Mouse (Mus musculus): ENCODE measurements around the gene Large2. TPM values are rescaled to one million over a fixed set of nuclear protein-coding genes. Genes with fewer than 3 reads are reported as not detected.

Large2 gene
- polyA plus RNA-seq, 1 experiment from 2014 or later, result 1.5 TPM

DNA sequence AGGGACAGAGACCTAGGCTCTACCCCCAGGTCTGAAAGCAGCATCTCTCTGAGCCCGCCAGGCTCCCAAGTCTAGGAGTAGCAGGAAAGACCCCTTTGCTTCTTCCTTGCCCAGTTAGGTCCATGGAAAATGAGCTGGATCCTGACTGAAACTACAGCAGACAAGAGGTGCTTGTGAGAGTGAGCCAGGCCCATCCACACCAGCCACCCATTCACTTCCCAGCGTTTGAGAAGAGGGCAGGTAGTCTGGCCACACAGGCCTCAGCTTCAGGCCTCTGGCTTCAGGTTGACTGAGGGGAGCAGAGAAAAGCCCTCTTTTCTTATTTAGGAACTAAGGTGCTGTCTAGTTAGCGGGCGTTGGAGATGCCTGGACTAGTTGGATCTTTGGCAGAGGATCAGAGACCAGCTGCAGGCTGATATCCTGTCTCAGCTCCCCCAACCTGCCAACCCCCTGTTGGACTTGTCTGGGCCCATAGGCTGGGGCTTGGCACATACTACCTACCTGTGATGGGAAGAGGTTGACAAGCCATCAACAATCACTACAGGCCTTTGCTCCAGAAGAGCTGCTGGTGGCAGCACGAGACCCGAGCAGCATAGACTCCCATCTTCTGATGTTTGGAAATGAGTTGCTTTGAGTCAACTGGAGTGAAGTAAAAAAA, 12.0 kb downstream of the Large2 start:
- Histone ChIP-seq H3K9ac (no peak overlapping the region), H3K9me3 (no peaks in the 10 kb centered on the region), H3K27ac (no peak overlapping the region), H3K4me3 (no peak overlapping the region), H3K4me1 (no peaks in the 10 kb centered on the region), H3K36me3 (replicated peaks) (peaks cover 25% of the 10 kb centered on the region; the same call in 1 of the 2 replicates), H3K27me3 (replicated peaks) (no peaks in the 10 kb centered on the region), H3K4me2 (no peak overlapping the region)
- WGBS, result 94% methylated on average over 6 of the region's 6 CpGs
- no peak for ATAC-seq (replicated peaks)

DNA sequence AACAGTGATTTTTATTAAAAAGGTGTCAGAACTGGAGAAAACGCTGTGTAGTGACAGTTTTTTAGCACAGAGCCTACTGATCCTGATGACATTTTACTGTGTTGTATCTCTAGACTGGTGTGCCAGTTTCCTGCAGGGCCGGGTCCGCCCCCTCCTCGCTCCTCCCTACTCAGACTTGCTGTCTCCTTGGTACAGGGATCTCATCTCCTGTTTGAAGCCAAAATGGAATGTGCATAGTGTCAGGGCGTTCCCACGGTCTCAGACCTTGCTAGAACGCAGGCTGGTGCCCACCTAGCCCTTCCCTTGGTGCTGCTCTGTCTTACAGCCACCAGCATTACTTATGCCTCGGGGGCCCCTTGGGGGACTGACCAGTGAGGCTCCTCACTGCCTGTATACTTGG, 12.9 kb downstream of the Large2 start:
- no peak overlapping the region for H3K9ac ChIP-seq
- ATAC-seq (replicated peaks), result no peak
- peaks cover 31% of the 10 kb centered on the region; the same call in 1 of the 2 replicates for H3K36me3 ChIP-seq (replicated peaks)
- H3K4me1 ChIP-seq, result no peaks in the 10 kb centered on the region
- H3K9me3 ChIP-seq, result no peaks in the 10 kb centered on the region
- WGBS, result 84% methylated on average over 8 of the region's 8 CpGs
- H3K27ac ChIP-seq, result no peak overlapping the region
- H3K4me3 ChIP-seq, result no peak overlapping the region
- no peak overlapping the region for H3K4me2 ChIP-seq
- H3K27me3 ChIP-seq (replicated peaks), result no peaks in the 10 kb centered on the region

DNA sequence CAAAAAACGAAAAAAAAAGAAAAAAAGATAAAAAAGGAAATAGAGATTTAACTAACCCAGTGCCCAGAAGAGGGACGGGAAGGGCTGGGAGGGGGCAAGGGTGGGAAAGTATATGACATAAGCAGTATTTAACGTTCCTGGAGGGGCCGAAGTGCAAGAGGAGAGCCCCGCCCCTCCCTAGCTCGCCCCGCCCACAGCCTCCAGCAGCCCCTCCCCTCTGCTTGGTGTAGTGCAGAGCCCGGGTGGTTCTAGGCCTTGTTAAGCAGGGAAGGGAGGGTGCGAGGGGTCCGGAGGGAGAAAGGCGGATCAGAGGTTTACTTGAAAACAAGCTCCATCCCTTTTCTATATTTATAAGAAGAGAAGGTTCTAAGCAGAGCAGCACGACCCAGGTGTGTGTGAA, 13.8 kb downstream of the Large2 start:
- WGBS, result 20% methylated on average over 12 of the region's 12 CpGs
- no peaks in the 10 kb centered on the region for H3K4me1 ChIP-seq
- no peak overlapping the region for H3K27ac ChIP-seq
- H3K36me3 ChIP-seq (replicated peaks), result peaks cover 36% of the 10 kb centered on the region; the same call in 1 of the 2 replicates
- no peaks in the 10 kb centered on the region for H3K9me3 ChIP-seq
- no peak overlapping the region for H3K9ac ChIP-seq
- no peak overlapping the region for H3K4me3 ChIP-seq
- ATAC-seq (replicated peaks), result no peak
- no peak overlapping the region for H3K4me2 ChIP-seq
- no peaks in the 10 kb centered on the region for H3K27me3 ChIP-seq (replicated peaks)

DNA sequence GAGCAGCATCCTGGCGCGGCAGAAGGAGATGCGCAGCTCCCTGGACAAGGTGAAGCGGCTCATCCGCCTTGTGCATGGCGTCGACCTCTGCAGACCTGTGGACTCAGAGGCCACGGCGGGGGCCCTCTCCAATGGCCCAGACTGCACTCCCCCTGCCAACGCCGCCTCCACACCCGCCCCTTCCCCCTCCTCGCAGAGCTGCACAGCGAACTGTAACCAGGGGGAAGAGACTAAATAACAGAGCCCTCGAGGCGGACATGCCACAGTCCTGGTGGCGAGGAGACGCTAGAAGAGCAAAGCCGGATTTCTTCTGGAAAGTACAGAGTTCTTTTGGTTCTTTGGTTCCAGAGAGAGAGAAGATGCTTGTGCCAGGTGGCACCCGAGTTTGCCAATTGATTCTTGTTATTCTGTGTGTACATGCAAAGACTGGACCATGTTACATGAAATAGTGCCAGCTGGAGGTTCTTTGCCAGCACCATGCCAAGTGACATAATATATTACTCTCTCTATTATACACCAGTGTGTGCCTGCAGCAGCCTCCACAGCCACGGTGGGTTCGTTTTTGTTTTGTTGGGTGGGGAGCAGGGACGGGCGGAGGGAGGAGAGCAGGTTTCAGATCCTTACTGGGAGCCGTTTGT, 14.4 kb downstream of the Large2 start:
- H3K36me3 ChIP-seq (replicated peaks), result peaks cover 37% of the 10 kb centered on the region; the same call in 1 of the 2 replicates

DNA sequence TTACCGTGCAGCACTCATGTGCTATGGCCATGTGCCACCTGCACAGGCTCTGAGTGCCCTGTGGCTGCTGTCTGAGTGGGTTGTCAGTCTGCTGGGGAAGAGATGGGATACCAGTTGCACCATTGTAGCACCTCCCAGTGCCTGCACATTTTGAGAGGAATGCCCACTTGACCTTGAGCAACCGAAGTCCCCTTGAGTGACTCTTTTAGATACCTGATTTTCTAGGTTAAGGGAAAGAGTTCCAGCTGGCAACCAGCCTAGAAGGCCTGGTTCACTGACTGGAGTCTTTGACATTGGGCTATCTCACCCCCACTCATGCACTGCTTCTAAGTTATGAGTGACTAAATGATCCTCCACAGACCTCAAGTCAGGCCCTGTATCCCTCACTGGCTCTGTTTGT, 15.4 kb downstream of the Large2 start:
- Histone ChIP-seq H3K36me3 (replicated peaks) (peaks cover 37% of the 10 kb centered on the region; the same call in 1 of the 2 replicates), H3K4me3 (no peak overlapping the region), H3K9me3 (no peaks in the 10 kb centered on the region), H3K9ac (no peak overlapping the region), H3K4me2 (no peak overlapping the region), H3K27ac (no peak overlapping the region), H3K4me1 (no peaks in the 10 kb centered on the region), H3K27me3 (replicated peaks) (no peaks in the 10 kb centered on the region)
- ATAC-seq (replicated peaks), result no peak
- 88% methylated on average over 2 of the region's 2 CpGs for WGBS

More for the DNA sequence above, 14.4 kb downstream of the Large2 start:
- Histone ChIP-seq H3K4me1 (no peaks in the 10 kb centered on the region), H3K27ac (no peak overlapping the region), H3K9ac (no peak overlapping the region), H3K4me3 (no peak overlapping the region), H3K4me2 (no peak overlapping the region), H3K9me3 (no peaks in the 10 kb centered on the region), H3K27me3 (replicated peaks) (no peaks in the 10 kb centered on the region)
- 72% methylated on average over 25 of the region's 25 CpGs for WGBS
- no peak for ATAC-seq (replicated peaks)

DNA sequence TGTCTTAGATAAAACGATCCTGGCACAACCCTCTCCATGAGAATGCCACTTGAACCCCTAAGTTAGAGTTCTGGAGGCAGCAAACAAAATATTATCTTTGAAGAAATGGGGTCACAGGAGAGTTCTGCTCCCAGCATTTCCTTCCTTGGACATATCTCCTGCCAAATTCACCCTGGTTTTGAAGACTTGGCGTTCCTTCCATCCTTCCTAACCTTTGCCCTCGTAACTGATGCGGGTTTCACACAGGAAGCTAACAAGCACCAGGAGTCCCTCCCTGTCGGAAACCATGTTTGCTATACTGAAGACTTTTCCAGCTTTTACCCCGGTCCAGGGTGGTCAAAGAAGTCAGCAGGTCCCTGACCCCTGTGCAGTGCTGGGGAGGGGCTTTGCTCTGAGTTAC, 20.4 kb downstream of the Large2 start:
- 77% methylated on average over 6 of the region's 6 CpGs for WGBS
- no peak overlapping the region for H3K27ac ChIP-seq
- H3K4me3 ChIP-seq, result no peak overlapping the region
- H3K36me3 ChIP-seq (replicated peaks), result peaks cover 51% of the 10 kb centered on the region; the same call in 1 of the 2 replicates
- H3K9me3 ChIP-seq, result no peaks in the 10 kb centered on the region
- no peak for ATAC-seq (replicated peaks)
- H3K4me2 ChIP-seq, result no peak overlapping the region
- H3K9ac ChIP-seq, result no peak overlapping the region
- no peaks in the 10 kb centered on the region for H3K27me3 ChIP-seq (replicated peaks)
- no peaks in the 10 kb centered on the region for H3K4me1 ChIP-seq

DNA sequence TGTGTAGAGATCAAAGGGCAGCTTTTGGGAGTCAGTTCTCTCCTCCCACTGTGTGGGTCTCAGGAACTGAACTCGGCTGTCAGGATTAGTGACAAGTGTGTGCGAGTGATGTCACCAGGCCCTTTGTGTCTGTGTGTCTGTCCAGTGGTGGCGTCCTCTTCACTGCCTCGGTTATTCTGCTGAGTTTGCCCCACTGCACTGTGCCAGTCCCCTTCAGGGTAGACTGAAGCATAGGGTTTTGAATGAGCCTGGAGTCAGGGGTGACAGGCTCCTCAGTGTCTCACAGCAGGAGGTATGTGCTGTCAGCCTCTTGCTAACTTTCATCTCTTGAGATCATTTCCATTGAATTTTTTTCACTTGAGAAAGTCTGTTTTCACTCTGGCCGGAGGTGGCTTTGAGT, 21.3 kb downstream of the Large2 start:
- ATAC-seq (replicated peaks), result no peak
- Histone ChIP-seq H3K27me3 (replicated peaks) (no peaks in the 10 kb centered on the region), H3K36me3 (replicated peaks) (peaks cover 46% of the 10 kb centered on the region; the same call in 1 of the 2 replicates), H3K4me2 (no peak overlapping the region), H3K9ac (no peak overlapping the region), H3K27ac (no peak overlapping the region), H3K9me3 (no peaks in the 10 kb centered on the region), H3K4me3 (no peak overlapping the region), H3K4me1 (no peaks in the 10 kb centered on the region)
- WGBS, result 27% methylated on average over 5 of the region's 5 CpGs

DNA sequence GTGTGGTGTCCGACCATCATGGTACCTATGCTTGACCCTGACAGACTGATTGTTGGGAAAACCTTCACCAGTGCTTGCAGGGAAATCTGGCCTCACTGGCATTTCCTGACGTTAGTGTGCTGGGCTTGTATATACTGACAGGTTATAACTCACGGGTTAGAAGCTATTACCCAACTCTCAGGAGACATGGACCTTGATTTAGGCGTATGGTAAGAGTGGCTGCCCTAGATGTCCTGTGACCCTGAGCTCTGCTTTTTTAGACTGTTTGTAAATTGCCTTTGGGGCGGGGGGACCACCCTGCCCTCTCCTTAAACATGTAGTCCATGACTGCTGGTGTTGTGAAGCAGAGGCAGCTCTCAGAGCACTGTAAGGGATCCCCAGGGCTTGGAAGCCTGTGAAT, 24.0 kb downstream of the Large2 start:
- WGBS, result 90% methylated on average over 5 of the region's 5 CpGs

DNA sequence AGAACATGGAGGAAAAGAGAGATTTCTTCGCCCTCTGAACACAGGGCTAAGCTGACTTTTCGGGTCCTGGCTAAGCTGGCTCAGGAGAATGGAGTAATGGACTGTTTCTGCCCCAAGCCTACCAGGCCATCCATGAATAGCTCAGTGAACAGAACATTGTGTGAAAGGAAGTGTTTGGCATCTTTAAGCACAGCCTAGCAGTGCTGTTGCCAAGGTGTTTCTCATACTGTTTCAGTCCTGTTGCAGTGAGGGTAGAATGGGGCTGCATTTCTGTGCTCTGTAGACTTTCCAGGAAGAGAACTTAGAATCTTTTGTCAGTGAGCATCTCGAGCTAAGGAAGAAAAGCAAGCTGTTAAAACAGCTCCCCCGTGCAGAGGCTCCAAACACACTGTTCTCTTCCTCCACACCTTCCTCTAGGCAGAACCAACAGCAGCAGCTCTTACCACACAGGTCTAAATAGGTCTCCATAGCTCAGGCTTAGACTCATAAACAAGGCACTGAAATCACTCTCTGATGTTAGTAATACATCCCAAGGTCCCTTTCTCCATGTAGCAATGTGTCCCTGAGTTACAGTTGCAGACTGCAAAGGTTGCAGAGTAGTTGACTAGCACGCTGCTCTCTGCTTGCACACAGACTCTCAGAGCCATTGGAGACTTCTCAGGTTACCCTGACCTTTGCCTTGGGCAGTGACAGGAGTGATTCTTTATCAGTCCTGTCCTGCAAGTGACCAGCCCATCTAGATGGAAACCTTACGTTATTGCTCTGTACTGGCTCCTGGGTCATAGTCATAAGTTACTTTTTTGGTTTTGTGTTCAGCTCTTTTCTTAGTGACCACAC, 24.9 kb downstream of the Large2 start:
- Histone ChIP-seq H3K4me1 (no peaks in the 10 kb centered on the region), H3K36me3 (replicated peaks) (peaks cover 34% of the 10 kb centered on the region; the same call in 1 of the 2 replicates), H3K27me3 (replicated peaks) (no peaks in the 10 kb centered on the region), H3K9ac (no peak overlapping the region), H3K4me3 (no peak overlapping the region), H3K4me2 (no peak overlapping the region), H3K9me3 (no peaks in the 10 kb centered on the region), H3K27ac (no peak overlapping the region)
- 80% methylated on average over 6 of the region's 6 CpGs for WGBS
- no peak for ATAC-seq (replicated peaks)

More for the DNA sequence above, 24.0 kb downstream of the Large2 start:
- H3K4me2 ChIP-seq, result no peak overlapping the region
- no peak overlapping the region for H3K4me3 ChIP-seq
- no peak for ATAC-seq (replicated peaks)
- H3K9ac ChIP-seq, result no peak overlapping the region
- H3K4me1 ChIP-seq, result no peaks in the 10 kb centered on the region
- H3K36me3 ChIP-seq (replicated peaks), result peaks cover 34% of the 10 kb centered on the region; the same call in 1 of the 2 replicates
- H3K27me3 ChIP-seq (replicated peaks), result no peaks in the 10 kb centered on the region
- H3K9me3 ChIP-seq, result no peaks in the 10 kb centered on the region
- H3K27ac ChIP-seq, result no peak overlapping the region

DNA sequence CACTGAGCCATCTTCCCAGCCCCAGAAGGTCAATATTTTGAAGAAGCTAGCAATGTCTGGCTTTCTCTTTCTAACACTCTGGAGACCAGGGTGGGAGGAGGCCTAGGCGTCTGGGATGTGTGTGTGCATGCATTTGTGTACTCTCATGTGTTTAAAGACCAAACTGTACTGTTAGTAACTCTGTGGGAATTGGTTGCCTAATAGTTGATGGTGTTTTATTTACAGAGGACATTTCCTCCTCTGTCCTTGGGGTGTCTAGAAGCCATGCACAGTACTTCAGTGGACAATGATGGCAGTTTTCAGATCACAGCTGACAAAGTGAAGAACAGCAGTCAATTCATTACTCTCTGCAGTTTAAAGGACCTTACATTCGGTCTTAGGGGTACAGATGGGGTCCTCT, 27.5 kb downstream of the Large2 start:
- Histone ChIP-seq H3K4me1 (no peaks in the 10 kb centered on the region), H3K36me3 (replicated peaks) (peaks cover 32% of the 10 kb centered on the region; the same call in 1 of the 2 replicates), H3K9me3 (no peaks in the 10 kb centered on the region), H3K27me3 (replicated peaks) (no peaks in the 10 kb centered on the region), H3K4me2 (no peak overlapping the region), H3K27ac (no peak overlapping the region), H3K4me3 (no peak overlapping the region), H3K9ac (no peak overlapping the region)
- 93% methylated on average over 2 of the region's 2 CpGs for WGBS
- no peak for ATAC-seq (replicated peaks)

DNA sequence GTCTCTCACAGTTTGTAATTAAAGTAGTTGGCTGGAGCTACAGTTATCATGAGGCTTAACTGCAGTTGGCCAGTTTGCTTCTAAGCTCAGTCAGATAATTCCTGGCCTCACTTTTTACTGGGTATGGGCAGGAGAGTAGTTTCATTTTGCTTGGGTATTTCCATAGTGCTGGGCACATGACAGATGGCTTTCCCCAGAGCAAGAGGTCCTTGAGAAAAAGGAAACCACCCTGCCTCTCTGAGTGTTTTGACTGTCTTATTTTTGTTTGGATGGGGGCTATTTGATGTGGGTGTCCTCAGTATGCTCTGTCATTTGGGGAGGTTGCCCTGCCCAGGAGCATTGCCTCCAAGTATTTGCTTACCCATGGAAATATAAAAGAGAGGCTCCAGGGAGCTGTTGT, 32.3 kb downstream of the Large2 start:
- Histone ChIP-seq H3K27me3 (replicated peaks) (no peaks in the 10 kb centered on the region), H3K9ac (no peak overlapping the region), H3K27ac (no peak overlapping the region), H3K9me3 (no peaks in the 10 kb centered on the region), H3K36me3 (replicated peaks) (0 out of 2 replicates have a peak, but pooled peaks cover 5% of the 10 kb centered on the region), H3K4me2 (no peak overlapping the region), H3K4me1 (no peaks in the 10 kb centered on the region), H3K4me3 (no peak overlapping the region)
- ATAC-seq (replicated peaks), result no peak

DNA sequence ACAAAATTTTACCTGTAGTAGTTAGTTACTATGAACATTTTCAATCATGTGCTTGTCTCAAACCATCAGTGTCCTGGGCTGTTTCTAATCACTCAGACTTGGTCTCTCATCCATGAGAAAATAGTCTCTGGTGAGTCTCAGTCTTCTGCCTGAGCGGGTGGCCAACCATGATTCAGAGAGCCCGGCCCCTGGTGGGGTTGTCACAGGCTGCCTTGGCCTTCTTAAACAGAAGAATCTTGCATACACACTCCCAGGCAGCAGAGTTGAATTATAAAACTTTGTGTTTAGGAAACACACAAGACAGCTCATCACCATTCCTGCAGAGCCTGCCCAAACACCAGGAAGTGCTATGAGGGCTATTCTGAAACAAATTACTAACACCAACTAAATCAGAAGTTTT, 42.8 kb downstream of the Large2 start:
- Histone ChIP-seq H3K4me2 (no peak overlapping the region), H3K4me1 (no peaks in the 10 kb centered on the region), H3K27ac (no peak overlapping the region), H3K27me3 (replicated peaks) (no peaks in the 10 kb centered on the region), H3K4me3 (no peak overlapping the region), H3K9ac (no peak overlapping the region), H3K36me3 (replicated peaks) (peaks cover 10% of the 10 kb centered on the region), H3K9me3 (no peaks in the 10 kb centered on the region)
- ATAC-seq (replicated peaks), result no peak
- WGBS, result 95% methylated on average over 2 of the region's 2 CpGs

All from midbrain, embryonic 15.5 days (tissue).